Comparison of ENCODE assay signal across 27 mouse cellular contexts in the genomic region with DNA sequence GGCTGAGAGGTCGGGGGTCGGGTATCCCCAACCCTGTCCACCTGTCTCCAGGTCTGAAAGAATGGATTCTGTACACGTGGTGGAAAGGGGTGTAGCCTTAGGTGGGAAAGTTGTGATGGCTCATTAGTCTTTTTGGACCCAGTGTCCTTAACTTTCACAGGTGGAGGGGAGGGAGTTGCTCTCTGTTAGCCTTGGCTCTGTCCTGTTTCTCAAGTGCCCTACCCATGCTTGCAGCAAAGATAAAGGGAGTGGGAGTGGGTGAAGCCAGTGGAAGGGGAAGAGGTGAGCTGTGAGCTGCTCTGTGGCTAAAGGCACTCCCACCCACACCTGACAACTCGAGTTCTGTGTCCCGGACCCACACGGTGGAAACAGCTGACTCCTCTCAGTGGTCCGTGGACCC. TPM values are rescaled to one million over a fixed set of nuclear protein-coding genes. Genes with fewer than 3 reads are reported as not detected.
DNase-seq lines count a peak whose midpoint lies in the region; ATAC-seq and TF ChIP-seq lines count a peak whose summit lies in the region.
"Had no signal": no experiment of that assay in that cellular context is flagged by ENCODE, and none has a peak within 500 bp of the region (broad histone marks: within the 10 kb centered on the region; RNA-seq: fewer than 3 reads in every experiment).

No protein-coding gene starts in this region.

- ATAC-seq in lung, embryonic 16.5 days (ENCODE audit: low read depth): peak; percentile 53
- no peak for ATAC-seq in neural tube, embryonic 15.5 days (ENCODE audit: low FRiP score)
- ATAC-seq: activated CD4-positive, CD25-positive, alpha-beta regulatory T cell, adult 4 months; CD4-positive, CD25-positive, alpha-beta regulatory T cell, adult 4 months; forebrain, embryonic 13.5 days; forebrain, embryonic 15.5 days; Patski had no signal

- no peak overlapping the region for H3K9ac ChIP-seq in lung, embryonic 16.5 days (ENCODE audit: low read length)
- no peak overlapping the region for H3K9ac ChIP-seq in neural tube, embryonic 15.5 days (replicated peaks)
- H3K9ac ChIP-seq: embryonic facial prominence, embryonic 12.5 days; forebrain, embryonic 13.5 days; forebrain, embryonic 15.5 days had no signal

- H3K27ac ChIP-seq in gastrocnemius, adult 2 months: peak overlapping the region; percentile 86
- no peak overlapping the region for H3K27ac ChIP-seq in lung, embryonic 16.5 days (ENCODE audit: low read length)
- H3K27ac ChIP-seq in neural tube, embryonic 15.5 days (replicated peaks): peak overlapping the region; percentile 37
- H3K27ac ChIP-seq: embryonic facial prominence, embryonic 10.5 days; embryonic facial prominence, embryonic 12.5 days; forebrain, embryonic 13.5 days; forebrain, embryonic 15.5 days had no signal

- H3K4me3 ChIP-seq in gastrocnemius, adult 2 months: no peak overlapping the region
- H3K4me3 ChIP-seq in lung, embryonic 16.5 days (ENCODE audit: low read length): no peak overlapping the region
- H3K4me3 ChIP-seq in lung, adult 2 months (replicated peaks; ENCODE audit: extremely low read depth, low read depth, low read length): no peak overlapping the region
- no peak overlapping the region for H3K4me3 ChIP-seq in neural tube, embryonic 15.5 days (replicated peaks)
- H3K4me3 ChIP-seq: embryonic facial prominence, embryonic 10.5 days; embryonic facial prominence, embryonic 12.5 days; forebrain, embryonic 13.5 days; forebrain, embryonic 15.5 days had no signal

- no peak for DNase-seq in gastrocnemius, adult 2 months
- no peak for DNase-seq in gastrocnemius, postnatal 25 days
- DNase-seq in lung, adult 2 months: no peak
- DNase-seq in neural tube, embryonic 10.5 days (ENCODE audit: extremely low spot score, low spot score): no peak
- DNase-seq: adrenal gland, adult 8-10 months; adrenal gland, postnatal 14 days; adrenal gland, postnatal 36 days; B cell, adult 2 months; cerebellum, adult 11-12 months; cerebellum, adult 2 months; cerebellum, adult 9-10 months; cerebellum, postnatal 10 days; cerebellum, postnatal 25 days had no signal

- intact Hi-C loops in gastrocnemius, adult 2 months (cut with DNase I): no loop called here

- no peak overlapping the region for H3K4me2 ChIP-seq in lung, embryonic 16.5 days (ENCODE audit: low read depth, low read length)
- H3K4me2 ChIP-seq in neural tube, embryonic 15.5 days: no peak overlapping the region
- H3K4me2 ChIP-seq: embryonic facial prominence, embryonic 12.5 days; forebrain, embryonic 13.5 days; forebrain, embryonic 15.5 days had no signal

- peaks cover 13% of the 10 kb centered on the region; the same call in 1 of the 2 replicates for H3K4me1 ChIP-seq in lung, embryonic 16.5 days (replicated peaks; ENCODE audit: control insufficient read depth, insufficient read depth, low read length)
- H3K4me1 ChIP-seq in lung, adult 2 months (ENCODE audit: control insufficient read depth, insufficient read depth, low read length): no peaks in the 10 kb centered on the region
- peaks cover 30% of the 10 kb centered on the region for H3K4me1 ChIP-seq in neural tube, embryonic 15.5 days

- H3K36me3 ChIP-seq in lung, embryonic 16.5 days (ENCODE audit: control insufficient read depth, insufficient read depth, low read length): no peaks in the 10 kb centered on the region
- H3K36me3 ChIP-seq in neural tube, embryonic 15.5 days: no peaks in the 10 kb centered on the region
- H3K36me3 ChIP-seq: embryonic facial prominence, embryonic 10.5 days; embryonic facial prominence, embryonic 12.5 days; forebrain, embryonic 15.5 days; G1E had no signal

- WGBS in lung, embryonic 16.5 days: 60% methylated on average over 7 of the region's 7 CpGs
- 51% methylated on average over 7 of the region's 7 CpGs for WGBS in lung, adult 2 months
- 77% methylated on average over 7 of the region's 7 CpGs for WGBS in neural tube, embryonic 15.5 days

- TF ChIP-seq CTCF in gastrocnemius, adult 2 months (IDR thresholded peaks at IDR 0.05): no peak
- no peak for TF ChIP-seq CTCF in lung, adult 2 months (IDR thresholded peaks at IDR 0.05; ENCODE audit: insufficient read depth, low read length)

- no peaks in the 10 kb centered on the region for H3K9me3 ChIP-seq in lung, embryonic 16.5 days (ENCODE audit: control insufficient read depth, low read length)
- H3K9me3 ChIP-seq in neural tube, embryonic 15.5 days (replicated peaks): no peaks in the 10 kb centered on the region
- H3K9me3 ChIP-seq: embryonic facial prominence, embryonic 10.5 days; embryonic facial prominence, embryonic 12.5 days; forebrain, embryonic 13.5 days; forebrain, embryonic 15.5 days; G1E had no signal

- H3K27me3 ChIP-seq in lung, embryonic 16.5 days (ENCODE audit: control insufficient read depth, insufficient read depth, low read depth, low read length): no peaks in the 10 kb centered on the region; the same call in 1 of the 2 replicates
- no peaks in the 10 kb centered on the region; the same call in 1 of the 2 replicates for H3K27me3 ChIP-seq in neural tube, embryonic 15.5 days (replicated peaks)
- H3K27me3 ChIP-seq: Patski had no signal

- no peak for TF ChIP-seq POLR2A in lung, adult 2 months (IDR thresholded peaks at IDR 0.05; ENCODE audit: borderline replicate concordance, extremely low read depth, low read depth, low read length)

RNA-seq across cellular contexts. Expression of a gene that starts 20.2 kb away (rescaled TPM):
- total RNA-seq in gastrocnemius, adult 2 months (2021): 1 to 10 TPM; 6.1 to 6.8 TPM
- total RNA-seq in gastrocnemius, postnatal 25 days (2021): 1 to 10 TPM; 5.2 to 5.3 TPM
- not detected in 2 replicates for polyA plus RNA-seq in lung, embryonic 16.5 days (2015; fragmentation: Nextera tagmentation; extraction: Ambion mirVana)
- polyA plus RNA-seq in lung, adult 2 months (2012; rRNA removed): 0.13 TPM in 1 of 2 replicates, not detected in the other
- not detected in 2 replicates for polyA plus RNA-seq in neural tube, embryonic 15.5 days (2015; fragmentation: Nextera tagmentation; extraction: Ambion mirVana)
- total RNA-seq: adrenal gland, adult 18-20 months; adrenal gland, adult 8-10 months; adrenal gland, postnatal 14 days; adrenal gland, postnatal 36 days; CH12.LX; G1E had no signal
- polyA plus RNA-seq: activated CD4-positive, CD25-positive, alpha-beta regulatory T cell, adult 4 months; CD4-positive, CD25-positive, alpha-beta regulatory T cell, adult 4 months; cortical plate, adult 2 months; embryonic facial prominence, embryonic 10.5 days; embryonic facial prominence, embryonic 12.5 days; forebrain, embryonic 11.5 days; forebrain, embryonic 13.5 days; forebrain, embryonic 15.5 days; G1E; Patski had no signal

RNA-seq across cellular contexts. Expression of a gene that starts 36.5 kb away (rescaled TPM):
- total RNA-seq in gastrocnemius, adult 2 months (2021): 100 to 1,000 TPM; 132 to 136 TPM
- 100 to 1,000 TPM; 105 to 113 TPM for total RNA-seq in gastrocnemius, postnatal 25 days (2021)
- polyA plus RNA-seq in lung, embryonic 16.5 days (2015; fragmentation: Nextera tagmentation; extraction: Ambion mirVana): 320 and 367 TPM in 2 replicates
- 56.4 and 112 TPM in 2 replicates for polyA plus RNA-seq in lung, adult 2 months (2012; rRNA removed)
- 155 and 196 TPM in 2 replicates for polyA plus RNA-seq in neural tube, embryonic 15.5 days (2015; fragmentation: Nextera tagmentation; extraction: Ambion mirVana)
